Mouse (Mus musculus): ENCODE measurements around the gene Gfy. TPM values are rescaled to one million over a fixed set of nuclear protein-coding genes. Genes with fewer than 3 reads are reported as not detected.
"Not testable (repeated sequence)": the region's sequence is repeated elsewhere in the genome, so short reads cannot be mapped to it uniquely, and the experiment has no call there.

Gfy gene
- polyA plus RNA-seq, 1 experiment from 2014 or later, result not detected

DNA sequence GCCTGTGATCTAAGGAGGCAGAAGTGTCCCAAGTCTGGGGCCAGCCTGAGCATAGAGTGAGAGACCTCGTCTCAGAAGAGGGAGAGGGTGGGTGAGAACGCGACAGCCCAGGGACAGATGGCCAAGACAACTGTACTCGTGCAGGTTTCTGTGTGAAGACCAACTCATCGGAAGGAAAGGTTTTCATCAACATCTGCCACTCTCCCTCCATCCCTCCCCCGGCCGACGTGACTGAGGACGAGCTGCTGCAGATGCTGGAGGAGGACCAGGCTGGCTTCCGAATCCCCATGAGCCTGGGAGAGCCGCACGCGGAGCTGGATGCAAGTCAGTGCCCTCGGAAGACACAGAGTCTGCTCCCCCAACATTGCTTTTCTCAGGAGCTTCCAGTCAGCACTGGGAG, 21.9 kb downstream of the Gfy start:
- Histone ChIP-seq H3K4me3 (ENCODE audit: low read length) (no peak overlapping the region), H3K36me3 (ENCODE audit: control insufficient read depth, insufficient read depth, low read length) (peaks cover 9% of the 10 kb centered on the region; the same call in 1 of the 2 replicates), H3K4me2 (ENCODE audit: low read depth, low read length) (no peak overlapping the region), H3K9me3 (ENCODE audit: control insufficient read depth, low read length) (no peaks in the 10 kb centered on the region), H3K4me1 (replicated peaks; ENCODE audit: control insufficient read depth, insufficient read depth, low read length) (peaks cover 17% of the 10 kb centered on the region), H3K9ac (ENCODE audit: low read length) (no peak overlapping the region), H3K27me3 (ENCODE audit: control insufficient read depth, insufficient read depth, low read depth, low read length) (peaks cover 1% of the 10 kb centered on the region), H3K27ac (ENCODE audit: low read length) (no peak overlapping the region)
- 79% methylated on average over 14 of the region's 14 CpGs for WGBS
- ATAC-seq (ENCODE audit: low read depth), result no peak

DNA sequence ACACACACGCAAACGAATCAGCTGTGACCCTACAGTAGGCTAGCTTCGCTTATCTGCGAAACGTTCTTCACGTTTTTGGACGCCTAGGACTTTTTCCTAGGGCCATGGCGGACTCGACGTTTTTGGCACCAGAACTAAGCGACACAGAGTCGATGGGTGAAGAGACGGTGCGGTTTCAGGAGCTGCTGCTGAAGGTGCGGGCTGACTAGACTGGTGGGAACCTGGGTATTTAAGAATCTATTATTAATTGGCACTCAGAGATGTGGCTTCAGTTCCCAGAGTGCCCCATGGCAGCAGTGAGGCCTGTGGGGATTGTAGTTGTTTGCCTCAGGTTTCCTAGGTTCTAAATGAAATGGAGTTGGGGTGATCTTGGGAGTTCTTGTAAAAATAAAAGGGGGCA, 23.2 kb downstream of the Gfy start:
- 91% methylated on average over 15 of the region's 15 CpGs for WGBS
- Histone ChIP-seq H3K9me3 (ENCODE audit: control insufficient read depth, low read length) (no peaks in the 10 kb centered on the region), H3K4me1 (replicated peaks; ENCODE audit: control insufficient read depth, insufficient read depth, low read length) (peaks cover 17% of the 10 kb centered on the region), H3K4me2 (ENCODE audit: low read depth, low read length) (no peak overlapping the region), H3K27me3 (ENCODE audit: control insufficient read depth, insufficient read depth, low read depth, low read length) (no peaks in the 10 kb centered on the region), H3K27ac (ENCODE audit: low read length) (no peak overlapping the region), H3K4me3 (ENCODE audit: low read length) (no peak overlapping the region), H3K9ac (ENCODE audit: low read length) (no peak overlapping the region), H3K36me3 (ENCODE audit: control insufficient read depth, insufficient read depth, low read length) (peaks cover 9% of the 10 kb centered on the region; the same call in 1 of the 2 replicates)
- no peak for ATAC-seq (ENCODE audit: low read depth)

DNA sequence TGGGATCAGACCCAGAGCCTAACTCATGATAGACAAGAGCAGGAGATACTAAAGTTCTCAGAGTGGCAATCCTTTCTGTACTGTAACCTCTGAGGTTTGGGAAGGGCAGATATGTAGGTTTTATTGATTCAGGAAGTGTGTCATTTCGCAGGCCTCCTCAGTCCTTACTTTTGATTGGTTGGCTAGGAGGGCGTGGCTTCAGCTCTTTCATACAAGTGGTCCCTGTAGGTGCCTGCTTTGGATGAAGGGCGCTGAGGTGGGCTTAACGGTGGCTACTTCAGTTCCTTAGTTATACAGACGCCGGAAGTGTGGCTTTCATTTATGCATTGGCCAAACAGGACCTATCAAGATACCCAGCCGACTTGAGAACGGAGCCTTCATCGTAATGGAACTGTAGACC, 23.8 kb downstream of the Gfy start:
- H3K9ac ChIP-seq (ENCODE audit: low read length), result 0 out of 2 replicates have a peak overlapping the region, but pooled peaks have one; percentile 95
- no peaks in the 10 kb centered on the region for H3K27me3 ChIP-seq (ENCODE audit: control insufficient read depth, insufficient read depth, low read depth, low read length)
- H3K4me1 ChIP-seq (replicated peaks; ENCODE audit: control insufficient read depth, insufficient read depth, low read length), result peaks cover 22% of the 10 kb centered on the region
- no peak overlapping the region for H3K4me3 ChIP-seq (ENCODE audit: low read length)
- peaks cover 9% of the 10 kb centered on the region; the same call in 1 of the 2 replicates for H3K36me3 ChIP-seq (ENCODE audit: control insufficient read depth, insufficient read depth, low read length)
- H3K27ac ChIP-seq (ENCODE audit: low read length), result no peak overlapping the region
- ATAC-seq (ENCODE audit: low read depth), result no peak
- peak overlapping the region; percentile 89 for H3K4me2 ChIP-seq (ENCODE audit: low read depth, low read length)
- WGBS, result 84% methylated on average over 9 of the region's 9 CpGs
- no peaks in the 10 kb centered on the region for H3K9me3 ChIP-seq (ENCODE audit: control insufficient read depth, low read length)

DNA sequence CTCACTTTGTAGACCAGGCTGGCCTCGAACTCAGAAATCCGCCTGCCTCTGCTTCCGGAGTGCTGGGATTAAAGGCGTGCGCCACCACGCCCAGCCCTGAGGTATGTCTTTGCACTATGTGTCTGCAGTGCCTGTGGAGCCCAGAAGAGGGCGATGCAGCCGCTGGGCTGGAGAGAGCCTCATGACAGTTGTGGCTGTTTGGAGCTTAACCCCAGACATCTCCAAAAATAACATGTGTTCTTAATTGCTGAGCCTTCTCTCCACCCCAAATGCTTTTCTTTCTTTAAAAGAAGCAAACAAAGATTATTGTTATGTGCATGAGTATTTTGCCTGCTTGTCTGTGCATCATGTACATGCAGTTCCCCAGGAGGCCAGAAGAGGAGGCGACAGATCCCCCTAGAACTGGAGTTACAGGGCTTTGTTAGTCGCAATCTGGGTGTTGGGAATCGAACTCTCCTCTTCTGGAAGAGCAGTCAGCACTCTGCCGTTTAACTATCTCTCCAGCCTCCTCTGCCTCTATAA, 24.3 kb downstream of the Gfy start:
- H3K9ac ChIP-seq (ENCODE audit: low read length), result peak overlapping the region; percentile 95
- H3K4me1 ChIP-seq (replicated peaks; ENCODE audit: control insufficient read depth, insufficient read depth, low read length), result peaks cover 25% of the 10 kb centered on the region
- peaks cover 9% of the 10 kb centered on the region; the same call in 1 of the 2 replicates for H3K36me3 ChIP-seq (ENCODE audit: control insufficient read depth, insufficient read depth, low read length)
- H3K27me3 ChIP-seq (ENCODE audit: control insufficient read depth, insufficient read depth, low read depth, low read length), result no peaks in the 10 kb centered on the region
- peak; percentile 7 for ATAC-seq (ENCODE audit: low read depth)
- H3K4me2 ChIP-seq (ENCODE audit: low read depth, low read length), result peak overlapping the region; percentile 89
- peak overlapping the region; percentile 36; the same call in 1 of the 2 replicates for H3K27ac ChIP-seq (ENCODE audit: low read length)
- H3K9me3 ChIP-seq (ENCODE audit: control insufficient read depth, low read length), result no peaks in the 10 kb centered on the region
- 72% methylated on average over 12 of the region's 12 CpGs for WGBS
- peak overlapping the region; percentile 81 for H3K4me3 ChIP-seq (ENCODE audit: low read length)

DNA sequence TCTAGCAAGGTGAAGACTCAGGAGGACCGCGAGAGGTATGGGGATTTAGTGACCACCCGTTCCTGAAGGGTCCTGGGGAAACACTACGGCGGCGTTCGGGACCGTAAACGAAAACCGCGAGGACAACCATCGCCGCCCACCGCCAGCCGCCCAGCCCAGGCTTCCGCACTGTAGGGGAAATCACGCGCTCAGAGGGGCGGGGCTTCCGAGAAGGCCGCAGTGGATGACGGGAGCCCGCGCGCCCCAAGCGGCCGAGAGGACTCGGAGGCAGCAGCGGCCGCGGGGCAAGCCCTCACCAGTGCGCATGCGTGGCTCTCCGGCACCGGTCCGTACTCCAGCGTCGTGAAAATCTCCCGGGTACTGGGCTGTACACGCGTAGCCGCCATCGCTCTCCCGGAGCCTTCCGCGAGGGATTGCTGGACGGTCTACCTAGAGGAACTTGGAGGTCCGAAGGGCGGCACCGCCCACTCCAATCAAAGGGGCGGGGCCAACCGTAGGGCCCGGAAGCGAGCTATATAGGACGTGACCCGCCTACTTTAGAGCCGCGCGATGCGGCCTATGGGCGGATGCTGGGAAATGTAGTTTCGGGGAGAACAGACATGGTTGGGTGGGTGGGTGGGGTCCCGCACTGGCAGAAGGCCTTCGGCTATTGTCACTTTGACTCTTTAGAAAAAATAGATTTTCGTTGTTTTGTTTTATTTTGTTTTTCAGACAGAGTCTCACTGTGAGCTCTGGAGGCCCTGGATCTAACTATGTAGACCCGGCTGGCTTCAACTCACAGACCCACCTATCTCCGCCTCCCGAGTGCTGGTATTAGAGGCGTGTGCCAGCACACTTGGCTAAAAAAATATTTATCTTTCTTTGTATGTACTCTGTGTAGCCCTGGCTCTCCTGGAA, 25.0 kb downstream of the Gfy start, which contains the start of the genes Pih1d1 and Aldh16a1:
Pih1d1 (plus strand) TSS at position 208 of the 897 bp plus-strand sequence.
Aldh16a1 (minus strand) TSS at position 489 of the 897 bp plus-strand sequence.
- H3K9me3 ChIP-seq (ENCODE audit: control insufficient read depth, low read length), result no peaks in the 10 kb centered on the region
- peaks cover 27% of the 10 kb centered on the region for H3K4me1 ChIP-seq (replicated peaks; ENCODE audit: control insufficient read depth, insufficient read depth, low read length)
- H3K4me3 ChIP-seq (ENCODE audit: low read length), result peak within 1 kb of the TSS; percentile 81
- no peaks in the 10 kb centered on the region for H3K27me3 ChIP-seq (ENCODE audit: control insufficient read depth, insufficient read depth, low read depth, low read length)
- H3K36me3 ChIP-seq (ENCODE audit: control insufficient read depth, insufficient read depth, low read length), result peaks cover 2% of the 10 kb centered on the region; the same call in 1 of the 2 replicates
- WGBS, result 2% methylated on average over 69 of the region's 69 CpGs
- peak within 1 kb of the TSS; percentile 99 for H3K27ac ChIP-seq (ENCODE audit: low read length)
- ATAC-seq (ENCODE audit: low read depth), result peak; percentile 95
- peak within 1 kb of the TSS; percentile 95 for H3K9ac ChIP-seq (ENCODE audit: low read length)
- peak within 1 kb of the TSS; percentile 89 for H3K4me2 ChIP-seq (ENCODE audit: low read depth, low read length)

DNA sequence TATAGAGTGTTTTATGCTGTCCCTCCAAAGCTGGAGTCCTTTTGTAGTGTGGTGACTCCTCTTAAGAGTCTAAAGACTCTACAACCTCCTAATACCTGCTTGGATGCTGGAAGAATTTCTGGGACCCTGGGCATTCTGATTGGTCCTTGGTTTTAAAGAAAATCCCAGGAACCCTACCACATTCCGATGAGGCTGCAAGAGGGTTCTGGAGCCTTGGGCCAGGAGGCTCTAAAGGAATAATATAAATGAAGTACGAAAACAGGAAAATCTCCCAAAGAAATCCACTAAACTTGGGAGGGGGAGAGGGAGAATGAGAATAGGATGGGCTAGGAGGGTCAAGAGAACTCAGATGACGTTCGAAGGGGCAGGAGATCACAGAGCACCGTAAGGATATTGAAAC, 25.8 kb downstream of the Gfy start:
- no peak for ATAC-seq (ENCODE audit: low read depth)

DNA sequence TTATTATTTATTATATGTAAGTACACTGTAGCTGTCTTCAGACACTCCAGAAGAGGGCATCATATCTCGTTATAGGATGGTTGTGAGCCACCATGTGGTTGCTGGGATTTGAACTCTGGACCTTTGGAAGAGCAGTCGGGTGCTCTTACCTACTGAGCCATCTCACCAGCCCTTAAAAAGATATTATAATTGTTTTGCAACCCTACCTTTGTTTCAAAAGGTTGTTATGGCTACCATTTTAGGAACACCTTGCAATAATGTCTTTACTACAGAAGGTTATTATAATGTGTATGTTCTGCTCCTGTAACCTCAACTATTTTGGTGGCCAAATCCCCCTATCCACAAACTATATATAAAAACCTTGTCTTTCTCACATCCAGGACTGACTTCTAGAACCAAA, 26.3 kb downstream of the Gfy start:
- ATAC-seq (ENCODE audit: low read depth); H3K4me3 ChIP-seq (ENCODE audit: low read length); H3K27me3 ChIP-seq (ENCODE audit: control insufficient read depth, insufficient read depth, low read depth, low read length); H3K36me3 ChIP-seq (ENCODE audit: control insufficient read depth, insufficient read depth, low read length); H3K27ac ChIP-seq (ENCODE audit: low read length); H3K9me3 ChIP-seq (ENCODE audit: control insufficient read depth, low read length): not testable (repeated sequence)
- 78% methylated on average over 2 of the region's 2 CpGs for WGBS
- Histone ChIP-seq H3K4me2 (ENCODE audit: low read depth, low read length) (peak overlapping the region; percentile 89; the same call in 1 of the 2 replicates), H3K4me1 (replicated peaks; ENCODE audit: control insufficient read depth, insufficient read depth, low read length) (peaks cover 27% of the 10 kb centered on the region), H3K9ac (ENCODE audit: low read length) (peak overlapping the region; percentile 95)

More for the DNA sequence above, 25.8 kb downstream of the Gfy start:
- H3K4me2 ChIP-seq (ENCODE audit: low read depth, low read length), result peak overlapping the region; percentile 89
- peaks cover 27% of the 10 kb centered on the region for H3K4me1 ChIP-seq (replicated peaks; ENCODE audit: control insufficient read depth, insufficient read depth, low read length)
- peak overlapping the region; percentile 81 for H3K4me3 ChIP-seq (ENCODE audit: low read length)
- 3% methylated on average over 5 of the region's 5 CpGs for WGBS
- no peaks in the 10 kb centered on the region for H3K27me3 ChIP-seq (ENCODE audit: control insufficient read depth, insufficient read depth, low read depth, low read length)
- H3K36me3 ChIP-seq (ENCODE audit: control insufficient read depth, insufficient read depth, low read length), result no peaks in the 10 kb centered on the region
- H3K9ac ChIP-seq (ENCODE audit: low read length), result peak overlapping the region; percentile 95
- no peaks in the 10 kb centered on the region for H3K9me3 ChIP-seq (ENCODE audit: control insufficient read depth, low read length)
- peak overlapping the region; percentile 99 for H3K27ac ChIP-seq (ENCODE audit: low read length)

DNA sequence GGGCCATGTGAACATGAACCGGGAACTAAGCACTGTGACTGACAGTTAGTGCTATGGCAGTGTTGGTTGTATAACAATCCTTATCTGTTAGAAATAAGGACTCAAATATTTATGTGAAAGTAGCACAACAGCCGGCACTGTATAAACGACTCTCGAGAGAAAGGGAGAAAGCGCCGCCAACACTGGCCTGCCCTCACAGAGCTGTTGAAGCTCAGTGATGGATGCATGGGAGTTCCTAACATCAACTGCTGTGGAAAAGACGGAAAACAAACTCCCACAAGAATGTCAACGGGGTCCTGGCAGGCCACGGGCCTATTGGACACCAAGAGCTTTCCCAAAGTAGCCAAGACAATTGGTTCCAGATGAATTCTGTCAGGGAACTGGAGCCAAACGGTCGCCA, 28.1 kb downstream of the Gfy start:
- Histone ChIP-seq H3K4me1 (replicated peaks; ENCODE audit: control insufficient read depth, insufficient read depth, low read length) (peaks cover 27% of the 10 kb centered on the region), H3K4me2 (ENCODE audit: low read depth, low read length) (no peak overlapping the region), H3K9me3 (ENCODE audit: control insufficient read depth, low read length) (no peaks in the 10 kb centered on the region), H3K9ac (ENCODE audit: low read length) (no peak overlapping the region), H3K36me3 (ENCODE audit: control insufficient read depth, insufficient read depth, low read length) (no peaks in the 10 kb centered on the region), H3K4me3 (ENCODE audit: low read length) (no peak overlapping the region), H3K27me3 (ENCODE audit: control insufficient read depth, insufficient read depth, low read depth, low read length) (no peaks in the 10 kb centered on the region), H3K27ac (ENCODE audit: low read length) (peak overlapping the region; percentile 77)
- WGBS, result 24% methylated on average over 11 of the region's 11 CpGs
- ATAC-seq (ENCODE audit: low read depth), result peak; percentile 13; the same call in 1 of the 2 replicates

DNA sequence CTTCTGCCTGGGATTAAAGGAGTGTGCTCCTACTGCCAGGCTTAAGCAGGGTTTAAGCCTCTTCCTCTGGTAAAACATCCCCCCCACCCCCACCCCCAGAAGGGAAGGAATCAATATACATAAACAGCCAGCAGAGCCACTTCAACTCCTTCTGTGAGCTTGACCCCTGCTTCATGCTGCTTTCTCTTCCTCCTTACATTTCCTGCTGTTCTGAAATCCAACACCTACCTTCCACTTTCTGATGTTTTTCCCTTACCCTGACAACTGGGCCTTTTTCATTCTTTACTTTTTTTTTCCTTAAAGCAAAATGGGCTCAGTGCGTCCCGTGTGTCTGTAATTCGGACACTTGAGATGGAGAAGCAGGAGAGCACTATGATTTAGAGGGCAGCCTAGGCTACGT, 29.0 kb downstream of the Gfy start:
- Histone ChIP-seq H3K36me3 (ENCODE audit: control insufficient read depth, insufficient read depth, low read length) (0 out of 2 replicates have a peak, but pooled peaks cover 2% of the 10 kb centered on the region), H3K9ac (ENCODE audit: low read length) (no peak overlapping the region), H3K27me3 (ENCODE audit: control insufficient read depth, insufficient read depth, low read depth, low read length) (no peaks in the 10 kb centered on the region), H3K4me2 (ENCODE audit: low read depth, low read length) (no peak overlapping the region), H3K4me1 (replicated peaks; ENCODE audit: control insufficient read depth, insufficient read depth, low read length) (peaks cover 25% of the 10 kb centered on the region), H3K27ac (ENCODE audit: low read length) (peak overlapping the region; percentile 77), H3K4me3 (ENCODE audit: low read length) (no peak overlapping the region), H3K9me3 (ENCODE audit: control insufficient read depth, low read length) (no peaks in the 10 kb centered on the region)
- no peak for ATAC-seq (ENCODE audit: low read depth)
- 48% methylated on average over 4 of the region's 4 CpGs for WGBS

Data from lung, embryonic 16.5 days (tissue).